Mouse (Mus musculus) heart, postnatal 36 days (tissue): ENCODE results near the gene Zbtb49. TPM values are rescaled to one million over a fixed set of nuclear protein-coding genes. Genes with fewer than 3 reads are reported as not detected.

ENCODE experiments used
- total RNA-seq, 2 experiments: library from RNA; stranded (reverse); gene quantifications; 2 replicates each; pipeline ENCODE4 v1.2.3; 2021

Zbtb49 gene
- total RNA-seq, 2 experiments from 2014 or later, result 3.9 to 4.4 TPM

Other genes with a start within 250 kb of the Zbtb49 start
- gene Stx18, start 181.7 kb downstream of the Zbtb49 start, total RNA-seq, result 10 to 100 TPM; 17.3 to 18.7 TPM
- 1 to 10 TPM; 7.6 to 9.5 TPM for gene Nsg1, start 60.5 kb downstream of the Zbtb49 start, total RNA-seq
- 10 to 100 TPM; 18.7 to 19.0 TPM for gene Lyar, start within 50 bp of the Zbtb49 start, total RNA-seq
- gene Tmem128, start 39.7 kb upstream of the Zbtb49 start, total RNA-seq, result 10 to 100 TPM; 15.6 to 15.8 TPM
- gene Otop1, start 55.5 kb upstream of the Zbtb49 start, total RNA-seq, result 1 to 10 TPM in 1 of 2 experiments, under 1 TPM in 1; 0.16 to 1.1 TPM
- not detected for gene Drd5, start 98.9 kb upstream of the Zbtb49 start, total RNA-seq